17 mouse cellular contexts compared by ENCODE assay signal in genomic region chr13:12013986-12014385, GRCm38 (mm10).
DNase-seq lines count a peak whose midpoint lies in the region; ATAC-seq lines count a peak whose summit lies in the region.
"Had no signal": no experiment of that assay in that cellular context is flagged by ENCODE, and none has a peak within 500 bp of the region (broad histone marks: within the 10 kb centered on the region; RNA-seq: fewer than 3 reads in every experiment).

No protein-coding gene starts in this region.

- no peaks in the 10 kb centered on the region for H3K36me3 ChIP-seq in midbrain, embryonic 15.5 days (replicated peaks)
- H3K36me3 ChIP-seq: heart, embryonic 13.5 days; neural tube, embryonic 13.5 days had no signal

- no peaks in the 10 kb centered on the region for H3K27me3 ChIP-seq in midbrain, embryonic 15.5 days (replicated peaks)
- H3K27me3 ChIP-seq: heart, embryonic 13.5 days; neural tube, embryonic 13.5 days had no signal

- H3K9me3 ChIP-seq in midbrain, embryonic 15.5 days = no peaks in the 10 kb centered on the region
- H3K9me3 ChIP-seq: heart, embryonic 13.5 days; neural tube, embryonic 13.5 days had no signal

- H3K9ac ChIP-seq in midbrain, embryonic 15.5 days = no peak overlapping the region
- H3K9ac ChIP-seq: heart, embryonic 13.5 days; liver, embryonic 14.5 days; neural tube, embryonic 13.5 days had no signal

- peak; percentile 54 for DNase-seq in cerebellum, adult 9-10 months
- peak; percentile 90 for DNase-seq in layer of hippocampus, adult 9-11 months
- peak; percentile 78 to 87 for DNase-seq in left cerebral cortex, postnatal 36 days (ENCODE audit: low spot score in 2 of 2)
- no peak for DNase-seq in adrenal gland, adult (ENCODE audit: inconsistent age in 2 of 2, low spot score in 1 of 2)
- DNase-seq in gastrocnemius, postnatal 14 days = no peak
- DNase-seq: embryo, embryonic 11 days; gastrocnemius, postnatal 25 days; retina, postnatal 1 day; thymus, postnatal 36 days had no signal

- ATAC-seq in frontal cortex, adult (ENCODE audit: low TSS enrichment) = peak; percentile 79
- ATAC-seq in midbrain, embryonic 15.5 days (replicated peaks) = no peak
- ATAC-seq: activated CD4-positive, CD25-positive, alpha-beta regulatory T cell, adult 4 months; intestine, postnatal 0 days had no signal

- intact Hi-C loops in left cerebral cortex, postnatal 36 days (cut with DNase I) = loop anchor here (5.0 to 10.0 kb wide), 2 partner anchors 33 to 151 kb away; no protein-coding TSS in a partner anchor
- intact Hi-C loops in gastrocnemius, postnatal 14 days (cut with DNase I; ENCODE audit: low total_unique reads) = no loop called here

- no peak overlapping the region for H3K4me2 ChIP-seq in midbrain, embryonic 15.5 days
- H3K4me2 ChIP-seq: heart, embryonic 13.5 days; neural tube, embryonic 13.5 days had no signal

- H3K4me3 ChIP-seq in midbrain, embryonic 15.5 days = no peak overlapping the region
- H3K4me3 ChIP-seq: heart, embryonic 13.5 days; neural tube, embryonic 13.5 days had no signal

- peaks cover 12% of the 10 kb centered on the region; the same call in 1 of the 2 replicates for H3K4me1 ChIP-seq in midbrain, embryonic 15.5 days

- no peak overlapping the region for H3K27ac ChIP-seq in midbrain, embryonic 15.5 days
- H3K27ac ChIP-seq: heart, embryonic 13.5 days; liver, embryonic 14.5 days; macrophage; neural tube, embryonic 13.5 days had no signal

- WGBS in midbrain, embryonic 15.5 days = 82% methylated on average over 8 of the region's 8 CpGs

Comparison
In these comparisons a context has a peak if more than half of its experiments do, and no peak if none do; other contexts are left out.
1. DNase-seq: peak in cerebellum, adult 9-10 months (single experiment), layer of hippocampus, adult 9-11 months (single experiment) and left cerebral cortex, postnatal 36 days (2 of 2); none in adrenal gland, adult (0 of 2) and gastrocnemius, postnatal 14 days (single experiment).